Mouse (Mus musculus) layer of hippocampus, postnatal 14 days (tissue): ENCODE measurements around the gene Smc1b. TPM values are rescaled to one million over a fixed set of nuclear protein-coding genes. Genes with fewer than 3 reads are reported as not detected.

ENCODE experiments used
- DNase-seq, 2 experiments: peaks; one replicate each; pipeline ENCODE4 v3.0.0; 2021 to 2022; ENCODE audit warnings: low spot score in 2 of 2, mixed read lengths in 1 of 2
- long read RNA-seq, 2 experiments: library from polyadenylated mRNA; stranded (forward); transcript quantifications; one replicate each; pipeline ENCODE4 v2.0.0; 2021
- total RNA-seq, 2 experiments: library from RNA; stranded (reverse); gene quantifications; 2 replicates each; pipeline ENCODE4 v1.2.3; 2021

The Smc1b gene
- under 1 TPM in 1 of 2 experiments, not detected in 1; 0.12 TPM for total RNA-seq
- long read RNA-seq, experiment 1 = 0 reads
- long read RNA-seq, experiment 2 = 0 reads

DNA sequence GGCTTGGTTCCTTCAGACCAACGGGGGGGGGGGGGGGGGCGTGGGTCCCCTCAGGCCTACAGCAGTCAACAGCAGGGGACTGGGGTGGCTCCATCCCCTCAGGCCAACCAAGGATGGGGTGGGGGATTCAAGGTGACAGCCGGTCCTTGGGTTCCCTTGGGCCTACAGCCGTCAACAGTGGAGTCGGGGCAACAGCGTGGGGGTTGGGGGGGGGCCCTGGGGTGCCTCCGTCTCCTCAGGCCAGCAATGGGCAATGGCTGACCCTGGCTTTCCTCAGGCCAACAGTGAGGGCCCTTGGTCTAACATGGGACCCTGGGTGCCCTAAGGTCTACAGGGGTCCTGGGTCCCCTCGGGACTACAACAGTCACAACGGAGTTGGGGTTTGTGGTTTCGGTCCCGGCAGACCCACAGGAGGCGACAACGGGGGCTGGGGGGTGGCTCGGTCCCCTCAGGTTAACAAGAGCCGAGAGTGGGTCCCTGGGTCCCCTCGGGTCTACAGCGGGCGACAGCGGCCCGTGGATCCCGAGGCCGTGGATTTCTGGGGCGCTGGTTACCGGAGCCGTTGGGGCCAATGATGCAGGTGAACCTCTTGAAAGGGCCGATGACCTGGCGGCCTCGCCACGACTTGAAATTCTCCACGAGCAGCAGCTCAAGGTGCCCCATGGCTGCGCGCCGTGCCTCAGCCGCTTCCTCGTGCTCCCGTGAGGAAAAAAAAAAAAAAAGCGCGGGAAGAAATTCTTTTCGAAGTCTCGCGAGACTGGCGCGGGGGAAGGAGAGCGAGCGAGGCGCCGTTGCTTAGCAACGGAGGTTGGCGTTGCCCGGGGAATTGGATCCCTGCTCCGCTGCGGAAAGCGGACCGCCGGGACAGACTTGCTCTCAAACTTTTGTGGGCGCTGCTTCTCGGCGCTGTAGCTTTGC lies at the start of gene Smc1b, which contains the start of gene Ribc2:
Gene Smc1b, minus strand, starts transcription at position 690 of the 918 bp plus-strand sequence.
Gene Ribc2, plus strand, starts transcription at position 804 of the 918 bp plus-strand sequence.
- DNase-seq = peak; percentile 73 to 77

DNA sequence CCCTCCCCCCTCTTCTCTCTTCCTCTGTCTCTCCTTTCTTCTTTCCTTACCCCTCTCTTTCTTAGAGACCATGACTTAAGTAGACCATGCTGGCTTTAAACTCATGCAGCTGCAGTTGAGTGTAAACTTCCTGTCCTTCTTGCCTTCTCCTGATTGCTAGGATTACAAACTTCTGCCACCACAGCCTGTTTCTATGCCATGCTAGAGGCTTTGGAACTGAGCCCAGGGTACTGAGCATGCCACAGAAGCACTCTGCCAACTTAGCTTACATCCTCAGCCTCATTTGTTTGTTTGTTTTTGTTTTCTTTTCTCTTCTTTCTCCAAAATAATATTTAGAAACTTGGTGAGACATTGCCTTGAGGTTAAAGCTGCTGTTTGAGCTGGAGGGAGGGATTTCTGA lies 48.6 kb upstream of the Smc1b start:
- no peak for DNase-seq

DNA sequence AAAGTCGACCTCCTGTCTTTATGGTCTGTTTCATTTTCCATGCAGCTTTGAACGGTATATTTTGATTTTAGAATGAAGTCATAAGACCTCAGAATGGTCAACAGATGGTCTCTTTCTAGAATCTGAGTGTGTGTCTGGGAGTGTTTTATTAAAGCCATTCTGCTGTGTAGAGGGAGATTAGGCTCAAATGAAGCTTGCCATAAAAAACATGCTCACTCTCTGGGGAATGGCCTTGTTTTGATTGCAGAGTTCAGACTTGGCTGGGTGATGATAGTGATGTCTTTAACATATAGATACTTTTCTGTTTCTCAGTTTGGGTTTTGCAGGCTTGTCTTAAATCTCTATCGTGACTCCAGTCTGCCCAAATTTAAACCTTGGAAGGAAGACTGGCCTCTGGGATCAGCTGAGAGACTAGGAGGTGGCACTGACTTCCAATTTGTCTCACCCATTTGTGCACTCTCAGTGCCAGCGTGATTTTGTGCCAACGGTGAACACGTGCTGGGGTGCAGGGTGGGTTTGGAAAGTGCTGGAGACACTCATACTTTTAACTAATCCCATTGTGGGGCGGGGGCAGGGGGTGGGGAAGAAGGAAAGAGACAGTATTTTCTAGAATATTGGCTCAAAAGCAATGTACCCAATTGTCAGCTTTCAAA lies 47.9 kb upstream of the Smc1b start:
- peak in 1 of 2 experiments; percentile 70 for DNase-seq

DNA sequence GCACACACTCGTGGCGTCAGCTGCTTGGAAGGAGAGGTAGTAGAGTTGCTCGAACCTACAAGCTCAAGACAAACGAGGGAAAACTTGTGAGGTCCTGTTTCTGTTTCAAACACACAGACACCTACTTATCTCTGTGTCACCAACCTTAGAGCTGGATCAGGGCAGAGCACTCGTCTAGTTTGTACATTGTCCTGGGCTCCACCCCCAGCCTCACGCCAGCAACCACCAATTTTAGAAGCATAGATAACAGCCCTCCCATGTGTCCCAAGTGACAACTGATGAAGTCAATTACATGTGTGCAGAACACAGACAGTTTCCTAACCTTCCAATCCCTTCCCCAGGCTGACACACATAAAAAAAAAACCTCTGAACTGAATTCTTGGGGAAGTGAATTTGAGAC lies 46.4 kb upstream of the Smc1b start:
- DNase-seq = no peak

DNA sequence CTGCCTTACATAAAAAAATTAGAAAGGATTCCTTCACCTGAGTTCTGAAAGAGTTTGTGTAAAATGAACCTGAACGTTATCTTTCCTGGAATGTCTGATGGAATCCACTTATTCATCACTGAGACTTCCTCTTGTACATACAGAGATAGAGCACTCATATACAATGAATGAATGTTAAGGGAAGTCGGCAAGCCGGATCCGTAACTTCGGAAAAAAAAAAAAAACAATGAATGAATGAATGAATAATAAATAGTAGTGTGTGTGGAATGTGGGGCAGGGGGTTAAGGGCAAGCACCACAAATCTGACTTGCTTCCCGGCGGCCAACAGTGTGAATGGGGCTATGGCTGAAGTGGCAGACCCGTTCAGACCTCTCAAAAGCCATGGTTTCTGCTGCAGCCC lies 45.8 kb upstream of the Smc1b start:
- DNase-seq = no peak

DNA sequence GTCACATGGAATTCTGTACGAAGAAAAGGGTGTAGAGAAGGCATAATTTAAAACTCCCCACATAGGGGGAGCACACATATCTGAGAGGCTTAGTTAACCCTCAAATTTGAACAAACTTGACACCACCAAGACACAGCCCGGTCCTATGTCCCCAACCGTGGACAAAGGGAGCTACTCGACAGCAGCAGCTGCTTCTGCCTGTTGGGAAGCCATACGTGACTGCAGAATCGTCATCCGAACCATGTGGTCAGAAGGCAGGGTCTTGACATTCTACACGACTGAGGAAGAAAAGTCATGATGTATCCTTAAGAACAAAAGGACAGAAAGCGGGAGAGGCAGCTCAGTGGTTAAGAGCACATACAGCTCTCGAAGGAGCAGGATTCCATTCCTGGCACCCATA lies 42.3 kb upstream of the Smc1b start:
- DNase-seq = no peak

DNA sequence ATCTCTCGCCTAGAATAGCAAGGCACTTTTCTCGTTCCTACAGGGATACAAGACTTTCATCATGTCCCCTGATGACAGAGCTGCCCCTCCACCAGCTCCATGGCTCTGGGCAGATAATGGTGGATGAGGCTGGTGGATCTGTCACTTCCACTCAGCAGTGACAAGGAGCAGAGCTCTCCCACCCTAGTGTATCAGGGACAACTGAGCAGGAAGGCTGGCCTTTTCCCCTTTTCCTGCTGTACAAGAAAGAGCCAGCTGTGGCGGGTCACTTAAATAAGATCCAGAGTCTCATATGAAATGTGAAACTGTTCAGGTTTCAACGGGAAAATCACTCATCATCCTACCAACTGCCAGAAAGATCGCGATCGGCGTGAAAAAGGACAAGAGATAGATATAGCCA lies 41.7 kb upstream of the Smc1b start:
- no peak for DNase-seq

DNA sequence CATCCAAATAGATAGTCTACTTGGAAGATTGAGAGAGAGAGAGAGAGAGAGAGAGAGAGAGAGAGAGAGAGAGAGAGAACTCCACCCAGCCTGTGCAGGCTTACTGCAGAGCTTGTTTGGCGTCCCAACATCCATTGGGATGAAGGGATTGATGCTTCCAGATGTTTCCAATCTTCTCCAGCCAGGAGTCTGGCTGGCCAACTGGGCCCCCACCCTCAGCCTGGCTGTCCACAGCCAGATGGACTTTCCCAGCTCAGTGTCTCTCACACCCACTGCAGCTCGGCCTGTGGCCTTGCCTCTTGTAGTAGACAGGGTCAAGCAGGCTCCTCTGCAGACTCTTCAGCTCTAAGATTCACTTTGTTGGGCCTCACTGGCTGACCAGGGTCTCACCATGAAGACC lies 40.3 kb upstream of the Smc1b start:
- no peak for DNase-seq

DNA sequence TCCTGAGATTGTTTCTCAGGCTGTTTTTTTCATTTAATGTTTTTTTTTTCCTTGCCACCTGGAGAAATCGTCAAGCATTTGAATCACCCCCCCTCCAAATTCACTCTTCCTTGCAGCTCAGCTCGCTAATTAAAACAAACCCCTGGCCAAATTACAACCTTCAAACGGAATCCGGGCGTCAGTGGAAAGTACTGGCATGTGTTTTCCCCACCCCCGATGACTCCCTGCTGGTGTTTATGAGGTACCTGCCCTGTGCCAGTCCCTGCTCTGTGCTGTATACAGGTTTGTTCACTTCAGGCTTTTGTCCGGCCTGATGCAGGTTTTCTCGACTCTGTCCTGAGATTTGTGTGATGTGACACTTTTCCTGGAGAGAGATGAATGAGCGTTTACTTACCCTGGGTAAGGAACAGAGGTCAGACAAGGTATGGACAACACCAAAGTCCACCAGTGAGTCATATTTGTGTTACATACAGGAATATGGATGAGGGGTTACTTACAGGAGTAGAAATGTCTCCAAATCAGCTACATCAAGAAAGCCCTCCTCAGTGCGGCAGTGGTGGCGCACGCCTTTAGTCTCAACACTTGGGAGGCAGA lies 35.4 kb upstream of the Smc1b start:
- DNase-seq = no peak

DNA sequence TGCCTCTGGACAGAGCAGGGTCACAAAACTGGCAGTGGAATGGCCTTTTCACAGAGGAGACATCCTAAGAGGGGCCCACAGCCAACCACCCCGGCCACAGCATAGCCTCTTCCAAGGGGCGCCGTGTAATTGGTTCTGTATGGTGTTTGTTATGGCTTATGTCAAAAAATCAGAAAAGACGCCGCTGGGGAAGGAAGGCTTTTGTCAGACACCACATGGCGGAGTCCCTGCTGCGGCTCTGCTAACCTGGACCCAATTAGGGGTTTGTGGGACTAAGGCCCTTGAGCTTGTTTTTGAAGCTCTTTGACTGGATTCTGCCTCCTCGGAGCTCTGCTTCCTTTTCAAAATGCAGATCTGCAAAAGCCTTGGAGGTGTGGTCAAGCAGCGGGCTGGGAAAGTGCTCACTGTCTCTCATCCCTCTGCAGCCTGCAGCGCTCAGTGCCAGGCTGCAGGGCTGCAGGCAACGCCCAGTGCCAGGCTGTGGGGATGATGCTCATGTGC lies 34.7 kb upstream of the Smc1b start:
- DNase-seq = peak in 1 of 2 experiments; percentile 10

DNA sequence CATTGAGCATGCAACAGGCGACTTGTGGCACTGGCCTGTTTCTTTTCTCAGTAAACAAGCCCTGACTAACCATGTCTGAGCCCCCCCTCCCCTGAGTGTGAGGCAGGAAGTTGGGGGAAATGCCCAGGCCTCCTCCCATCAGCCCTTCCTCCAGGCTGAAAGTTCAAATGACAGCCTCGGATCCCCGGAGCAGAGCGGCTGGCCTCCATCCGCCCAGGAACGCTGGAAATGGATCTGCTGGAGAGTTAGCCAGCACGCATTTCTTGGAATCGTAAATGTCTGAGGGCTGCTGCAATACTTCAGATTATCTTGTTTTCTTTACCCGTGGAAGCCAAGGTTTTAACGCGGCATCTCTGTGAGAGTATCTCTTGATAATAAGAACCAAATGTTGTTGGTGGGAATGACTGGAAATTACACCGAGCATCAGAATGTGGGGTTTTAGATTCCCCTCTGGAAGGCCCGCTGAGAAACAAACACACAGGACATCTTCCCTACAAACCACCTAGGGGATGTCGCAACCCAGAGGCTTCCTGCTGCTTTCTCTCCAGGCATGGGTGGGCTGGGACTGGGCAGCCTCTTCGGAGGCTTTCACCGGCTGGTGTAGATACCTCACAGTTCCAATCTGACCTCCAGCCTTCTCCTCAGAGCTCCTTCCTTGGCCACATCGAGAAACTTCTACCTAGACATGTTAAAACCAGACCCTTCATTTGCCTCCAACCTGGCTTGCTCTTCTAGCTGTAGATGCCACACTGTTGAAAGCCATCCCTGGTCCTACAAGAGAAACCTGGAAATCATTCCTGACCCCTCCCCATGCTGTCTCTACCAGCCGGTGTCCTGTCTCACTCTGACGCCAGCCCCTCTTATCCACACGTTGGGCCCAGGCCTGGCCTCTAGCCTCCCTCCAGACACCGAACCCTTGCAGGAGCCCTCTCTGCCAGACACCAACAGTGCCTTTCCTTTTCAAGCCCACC lies 31.2 kb upstream of the Smc1b start:
- no peak for DNase-seq

DNA sequence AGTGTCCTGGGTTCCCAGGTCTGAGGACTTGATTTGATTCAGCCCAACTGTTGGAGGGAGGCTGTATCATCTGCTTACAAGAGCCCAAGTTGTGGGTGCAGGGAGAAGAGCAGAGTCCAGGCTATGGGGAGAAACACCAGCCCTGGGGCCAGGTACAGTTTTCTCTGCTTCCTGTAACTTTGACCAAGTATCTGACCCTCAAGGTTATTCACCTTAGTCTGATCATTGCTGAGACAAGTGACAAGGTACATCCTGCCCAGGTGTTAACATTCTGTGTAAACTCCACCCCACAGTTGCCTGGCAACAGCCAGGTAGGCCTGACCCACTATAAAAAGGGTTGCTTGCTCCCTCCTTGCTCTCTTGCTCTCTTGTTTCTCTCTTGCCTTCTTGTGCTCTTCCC lies 29.7 kb upstream of the Smc1b start:
- DNase-seq = no peak

DNA sequence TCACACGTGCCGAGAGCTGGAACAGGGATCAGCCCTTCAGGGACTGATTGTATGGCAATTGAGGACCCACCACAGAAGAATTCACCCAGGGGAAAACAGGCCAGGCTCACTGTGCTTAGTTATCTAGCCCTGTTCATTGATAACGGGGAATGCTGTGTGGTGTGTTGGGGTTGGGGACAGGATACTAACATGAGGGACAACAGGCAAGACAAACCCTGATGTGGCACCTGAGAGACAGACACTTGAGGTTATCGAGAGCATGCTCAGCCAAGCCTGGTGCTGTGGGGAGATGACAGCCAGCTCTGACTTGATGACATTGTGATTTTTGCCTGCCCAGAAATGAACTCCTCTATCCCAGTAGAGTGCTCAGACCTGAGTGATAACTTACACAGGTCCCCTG lies 24.4 kb upstream of the Smc1b start:
- no peak for DNase-seq

DNA sequence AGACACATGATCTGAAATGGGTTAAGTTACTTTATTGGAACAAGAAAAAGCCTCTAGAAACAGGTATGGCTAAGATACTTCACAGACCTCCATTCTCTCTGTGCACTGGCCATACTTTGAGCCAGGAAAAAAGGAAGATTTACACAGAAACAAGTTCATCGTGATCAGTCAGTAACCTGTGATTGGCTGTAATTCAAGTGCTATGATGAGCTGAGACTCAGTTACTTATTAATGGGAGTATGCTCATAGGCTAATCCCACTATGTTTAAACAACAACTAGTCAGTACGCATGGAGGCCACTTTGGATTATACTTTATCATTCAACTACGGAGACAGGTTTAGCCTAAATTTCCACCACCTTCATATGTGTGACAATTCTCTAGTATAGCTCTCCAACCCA lies 22.3 kb upstream of the Smc1b start:
- DNase-seq = no peak

DNA sequence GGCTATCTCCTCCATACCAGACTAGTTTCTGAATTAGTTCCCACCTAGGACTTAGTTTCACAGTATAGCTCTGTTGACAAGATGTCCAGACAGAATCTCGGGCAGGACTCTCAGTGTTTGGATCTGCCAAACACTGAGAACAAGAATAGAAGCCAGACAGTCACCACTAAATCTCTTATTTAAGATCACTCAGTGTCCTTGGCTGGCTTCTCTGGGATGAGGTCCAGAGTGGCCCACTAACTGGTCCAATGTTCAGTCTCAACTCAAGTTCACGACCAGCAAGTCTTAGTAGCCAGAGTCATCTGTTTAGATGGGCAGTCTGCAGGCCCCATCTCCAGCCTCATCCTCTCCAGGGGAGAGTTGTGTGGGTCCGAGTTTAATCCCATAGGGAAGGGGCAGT lies 20.8 kb upstream of the Smc1b start:
- DNase-seq = no peak

DNA sequence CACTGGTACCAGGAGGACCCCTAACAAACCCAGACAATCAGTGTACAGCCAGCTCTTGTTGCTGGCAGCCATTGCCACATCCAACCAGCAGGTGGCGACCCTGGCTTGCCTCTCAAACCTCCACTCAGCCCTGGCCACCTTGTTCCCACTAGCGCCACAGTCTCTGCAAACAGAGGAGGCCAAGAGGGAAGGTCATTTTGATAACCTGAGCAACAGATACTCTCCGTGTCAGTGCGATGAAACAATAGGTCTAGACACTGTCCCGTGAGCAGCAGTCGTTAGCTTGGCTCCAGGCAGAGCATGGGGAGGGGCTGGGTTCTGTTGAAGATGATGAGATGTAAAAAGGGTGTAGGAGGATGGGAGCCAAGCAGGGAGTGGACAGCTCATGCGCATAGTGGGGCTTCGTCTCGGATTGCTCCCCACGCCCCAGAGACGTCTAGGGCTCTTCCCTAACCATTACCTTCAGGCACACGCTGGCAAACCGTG lies 19.7 kb upstream of the Smc1b start:
- peak; percentile 80 to 85 for DNase-seq

DNA sequence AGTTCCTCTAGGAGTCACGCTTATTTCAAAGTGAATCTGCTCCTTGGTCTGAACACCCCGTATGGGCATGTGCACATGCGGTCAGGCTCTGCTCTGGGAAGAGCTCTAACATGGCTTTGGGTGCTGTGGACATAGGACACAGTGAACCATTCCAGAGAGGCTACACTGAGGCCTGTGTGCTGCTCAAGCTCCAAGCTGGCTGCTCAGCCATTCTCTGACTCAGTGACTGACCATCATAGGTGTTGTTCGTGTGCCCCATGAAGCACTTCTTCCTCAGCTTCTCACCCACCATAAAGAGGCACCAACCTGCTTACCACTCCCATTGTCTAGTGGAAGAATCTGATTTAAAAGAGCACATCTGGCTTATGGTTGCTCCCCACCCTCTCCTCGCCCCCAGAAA lies 12.5 kb upstream of the Smc1b start:
- DNase-seq = no peak

DNA sequence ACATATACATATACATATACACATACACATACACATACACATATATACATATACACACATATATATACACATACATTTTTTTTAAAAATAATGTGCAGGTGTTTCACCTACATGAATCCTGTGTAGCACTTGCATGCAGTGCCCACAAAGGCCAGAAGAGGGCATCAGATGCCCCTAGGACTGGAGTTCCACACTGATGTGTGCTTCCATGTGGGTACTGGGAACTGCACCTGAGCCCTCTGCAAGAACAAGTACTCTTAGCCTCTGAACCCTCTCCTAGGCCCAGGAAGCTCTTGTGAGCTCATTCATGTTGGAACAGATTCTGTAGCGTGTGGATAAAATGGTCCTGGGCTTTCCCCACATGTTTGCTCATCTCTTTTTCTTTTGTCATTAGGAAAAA lies 12.0 kb upstream of the Smc1b start:
- no peak for DNase-seq

DNA sequence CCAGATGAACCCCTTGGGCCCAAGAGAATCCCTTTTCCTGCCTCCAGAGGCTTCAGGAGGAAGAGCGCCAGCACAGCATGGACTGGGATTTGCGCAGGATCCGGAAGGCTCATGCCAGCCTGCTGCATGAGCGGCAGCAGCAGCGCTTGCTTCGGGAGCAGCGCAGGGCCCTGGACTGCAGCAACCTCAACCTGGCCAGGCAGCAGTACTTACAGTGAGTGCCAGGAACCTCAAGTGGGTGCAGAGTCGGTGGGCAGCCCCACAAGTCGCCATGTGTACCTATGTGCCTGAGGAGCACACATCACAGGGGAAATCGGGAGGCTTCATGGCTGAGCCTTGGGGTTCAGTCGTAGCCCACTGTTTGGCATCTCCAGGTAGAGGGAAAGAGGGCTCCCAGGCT lies 11.4 kb upstream of the Smc1b start:
- DNase-seq = no peak

DNA sequence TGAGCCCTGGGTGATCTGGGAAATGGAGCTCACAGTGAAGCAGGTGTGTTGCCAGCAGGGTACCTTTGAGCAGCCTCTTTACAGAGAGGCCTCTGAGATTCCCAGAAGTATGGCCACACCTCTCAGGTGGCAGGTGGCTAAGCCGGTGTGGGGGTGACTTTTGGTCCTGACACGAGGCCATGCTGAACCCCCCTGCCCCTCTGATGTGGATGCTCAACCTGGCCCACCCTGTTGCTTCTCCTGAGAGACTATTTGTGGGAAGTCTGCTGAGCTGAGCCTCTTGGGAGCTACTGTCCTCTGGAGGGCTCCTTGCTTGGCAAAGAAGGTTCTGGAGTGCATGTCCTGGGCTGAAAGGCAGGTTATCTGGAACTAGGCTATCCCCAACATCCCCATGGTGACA lies 10.7 kb upstream of the Smc1b start:
- DNase-seq = no peak
